Mouse (Mus musculus) forebrain, embryonic 10.5 days (tissue): ENCODE data around the gene Sys1. TPM values are rescaled to one million over a fixed set of nuclear protein-coding genes. Genes with fewer than 3 reads are reported as not detected.

Experiments used
- DNase-seq: peaks from one replicate; pipeline ENCODE4 v3.0.0-alpha.2; 2017; ENCODE audit warnings: low spot score; ENCODE audit errors: extremely low spot score
- H3K27ac ChIP-seq: fragments of 300-500 bp; sonication (generic); 2 replicates; pipeline ENCODE4 v1.5.1; 2016; ENCODE audit warnings: mild to moderate bottlenecking
- H3K27me3 ChIP-seq: fragments of 300-500 bp; sonication (generic); 2 replicates; pipeline ENCODE4 v1.6.1; 2016; ENCODE audit warnings: mild to moderate bottlenecking; ENCODE audit not compliant: poor library complexity, severe bottlenecking
- H3K36me3 ChIP-seq: fragments of 300-500 bp; sonication (generic); replicated peaks from 2 replicates; pipeline ENCODE4 v1.6.1; 2016; ENCODE audit warnings: mild to moderate bottlenecking, moderate library complexity
- H3K4me1 ChIP-seq: fragments of 300-500 bp; sonication (generic); 2 replicates; pipeline ENCODE4 v1.6.1; 2016
- H3K4me3 ChIP-seq: fragments of 300-500 bp; sonication (generic); 2 replicates; pipeline ENCODE4 v1.5.1; 2016; ENCODE audit warnings: mild to moderate bottlenecking, moderate library complexity
- H3K9me3 ChIP-seq: fragments of 300-500 bp; sonication (generic); 2 replicates; pipeline ENCODE4 v1.6.1; 2016; ENCODE audit warnings: mild to moderate bottlenecking, moderate library complexity
- WGBS: fragments of 180-500 bp; shearing (Covaris S2); methylation state at CpG from one replicate; pipeline ENCODE4 v1.1.7; 2016; 5-methylcytosine and 5-hydroxymethylcytosine counted together
- polyA plus RNA-seq: library from polyadenylated mRNA; unstranded; fragments of >200 nt; fragmentation: Nextera tagmentation; extraction: Ambion mirVana; gene quantifications from 2 replicates; pipeline ENCODE4 v1.2.1, GENCODE M21; 2016

Gene Sys1
- polyA plus RNA-seq, 1 experiment from 2014 or later = 59.5 TPM

- H3K27ac ChIP-seq = no peak overlapping the region
- WGBS = 33% methylated on average over 10 of the region's 10 CpGs
- no peaks in the 10 kb centered on the region for H3K9me3 ChIP-seq
These were observed 60.9 kb downstream of the Sys1 start for GRCm38 (mm10) chr2:164517485-164518221.

DNA sequence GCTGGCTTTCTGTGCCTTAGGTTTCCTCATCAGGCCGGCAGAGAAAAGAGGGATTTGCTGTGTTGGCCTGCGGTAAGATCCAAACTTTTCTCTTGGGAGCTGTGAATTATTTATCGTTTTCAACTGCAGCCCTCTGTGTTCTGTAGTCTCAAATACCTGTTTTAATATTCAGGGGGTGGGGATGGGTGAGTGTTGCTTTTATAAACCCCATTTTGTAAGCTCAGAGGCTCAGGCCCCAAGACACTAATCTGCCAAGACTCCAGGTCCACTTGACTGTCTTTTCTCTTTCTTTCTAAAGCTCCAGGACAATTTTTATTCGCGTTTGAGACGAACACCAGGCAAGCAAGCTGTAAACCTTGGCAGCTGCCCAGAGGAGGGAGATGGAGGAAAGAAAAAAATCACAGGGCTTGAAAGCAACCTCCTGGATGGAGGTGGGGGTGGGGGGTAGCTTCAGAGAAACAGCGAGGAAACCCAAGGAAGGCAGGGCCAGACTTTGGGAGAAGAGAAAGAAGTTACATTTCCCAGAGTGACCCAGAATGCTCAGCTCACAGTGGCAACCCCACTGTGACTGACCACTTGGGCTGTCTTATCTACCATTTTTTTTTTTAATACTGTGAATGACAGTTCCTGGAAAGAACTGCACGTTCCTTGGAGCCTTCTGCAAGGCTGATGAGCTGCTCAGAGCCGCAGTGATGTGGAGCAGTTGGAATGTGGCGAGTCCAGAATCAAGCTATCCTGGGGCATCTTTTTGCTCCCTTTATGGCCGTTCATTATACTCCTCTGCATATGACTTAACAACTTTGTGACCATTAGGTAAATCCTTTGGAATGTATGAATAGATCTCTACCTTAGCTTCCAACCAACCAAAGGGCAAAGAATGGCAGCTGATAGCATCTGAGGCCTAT lies 61.8 kb downstream of the Sys1 start:
- Histone ChIP-seq H3K36me3 (no peaks in the 10 kb centered on the region), H3K9me3 (no peaks in the 10 kb centered on the region), H3K27me3 (peaks cover 9% of the 10 kb centered on the region), H3K27ac (no peak overlapping the region), H3K4me3 (no peak overlapping the region), H3K4me1 (peaks cover 7% of the 10 kb centered on the region)
- 68% methylated on average over 11 of the region's 11 CpGs for WGBS
- no peak for DNase-seq

More at GRCm38 (mm10) chr2:164517485-164518221, 60.9 kb downstream of the Sys1 start:
- peak; percentile 64 for DNase-seq
- Histone ChIP-seq H3K4me1 (peaks cover 7% of the 10 kb centered on the region), H3K27me3 (peaks cover 9% of the 10 kb centered on the region), H3K4me3 (no peak overlapping the region), H3K36me3 (no peaks in the 10 kb centered on the region)

DNA sequence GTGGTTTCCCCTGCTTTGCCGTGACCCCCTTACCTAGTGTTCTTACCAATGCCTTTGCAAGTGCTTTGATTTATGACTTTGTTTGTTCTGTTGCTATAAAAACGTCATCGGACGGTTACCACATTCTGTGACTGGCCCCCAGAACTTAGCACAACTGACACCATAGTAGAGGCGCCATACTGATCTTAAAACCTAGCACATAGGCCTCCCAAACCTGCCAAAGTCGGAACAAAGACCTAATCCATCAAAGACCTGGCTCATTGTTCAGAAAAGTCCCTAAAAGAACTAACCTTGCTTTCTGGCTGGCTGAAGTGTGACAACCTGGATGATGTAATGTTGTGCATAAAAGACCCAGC lies 62.4 kb downstream of the Sys1 start:
- WGBS = 85% methylated on average over 6 of the region's 6 CpGs
- H3K4me1 ChIP-seq = peaks cover 7% of the 10 kb centered on the region
- no peaks in the 10 kb centered on the region for H3K36me3 ChIP-seq
- no peaks in the 10 kb centered on the region for H3K9me3 ChIP-seq
- H3K27ac ChIP-seq = no peak overlapping the region
- DNase-seq = no peak
- peaks cover 9% of the 10 kb centered on the region for H3K27me3 ChIP-seq
- H3K4me3 ChIP-seq = no peak overlapping the region

DNA sequence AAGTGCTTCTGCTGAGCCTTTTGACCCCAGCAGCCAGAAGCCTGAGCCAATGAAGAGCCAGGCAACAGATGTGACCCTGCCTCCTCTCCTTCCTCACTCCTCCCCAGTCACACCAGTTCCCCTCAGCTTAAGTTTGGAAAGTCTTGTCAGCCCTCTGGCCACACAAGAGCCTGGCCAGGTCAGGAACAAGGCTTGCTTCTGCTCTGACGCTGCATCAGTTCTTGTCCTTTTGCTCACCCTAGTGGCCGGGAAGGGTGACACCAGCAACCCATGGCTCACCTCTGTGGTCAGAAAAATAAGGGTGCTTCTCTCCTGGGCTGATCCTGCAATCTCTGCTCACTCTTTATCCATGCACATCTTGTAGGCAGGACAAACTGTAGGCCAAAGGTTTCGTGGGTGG lies 64.0 kb downstream of the Sys1 start:
- WGBS = 13% methylated on average over 3 of the region's 3 CpGs
- H3K4me1 ChIP-seq = peaks cover 7% of the 10 kb centered on the region
- DNase-seq = peak; percentile 45
- H3K27me3 ChIP-seq = peaks cover 9% of the 10 kb centered on the region
- H3K27ac ChIP-seq = no peak overlapping the region
- 0 out of 2 replicates have a peak, but pooled peaks cover 3% of the 10 kb centered on the region for H3K9me3 ChIP-seq
- H3K4me3 ChIP-seq = no peak overlapping the region
- no peaks in the 10 kb centered on the region for H3K36me3 ChIP-seq

DNA sequence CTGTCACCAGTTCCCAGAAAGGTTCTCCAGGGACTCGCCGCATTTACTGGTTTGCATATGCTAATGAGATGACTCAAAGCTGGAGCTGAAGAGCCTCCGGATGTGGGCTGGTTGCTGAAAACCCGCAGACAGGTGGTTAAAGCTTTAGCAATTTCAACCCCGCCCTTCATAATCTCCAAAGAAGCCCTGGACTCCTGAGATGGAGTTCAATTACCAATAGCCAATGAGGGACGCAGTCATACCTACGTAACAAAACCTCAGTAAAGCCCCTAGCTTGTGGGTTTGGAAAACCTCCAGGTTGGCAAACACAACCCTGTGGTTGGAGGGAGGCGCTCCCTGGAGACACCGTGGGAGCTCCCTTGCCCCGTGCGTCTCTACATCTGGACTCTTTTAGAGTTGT lies 65.1 kb downstream of the Sys1 start:
- Histone ChIP-seq H3K4me3 (no peak overlapping the region), H3K9me3 (peaks cover 9% of the 10 kb centered on the region), H3K27ac (no peak overlapping the region), H3K4me1 (peaks cover 7% of the 10 kb centered on the region), H3K36me3 (no peaks in the 10 kb centered on the region), H3K27me3 (peaks cover 9% of the 10 kb centered on the region)
- 18% methylated on average over 11 of the region's 11 CpGs for WGBS
- no peak for DNase-seq

GRCm38 (mm10) chr2:164522280-164522679 lies 65.5 kb downstream of the Sys1 start:
- no peak overlapping the region for H3K4me3 ChIP-seq
- 24% methylated on average over 8 of the region's 8 CpGs for whole genome bisulfite sequencing
- H3K27ac ChIP-seq = no peak overlapping the region
- H3K9me3 ChIP-seq = peaks cover 13% of the 10 kb centered on the region
- no peak for DNase-seq
- H3K27me3 ChIP-seq = peaks cover 9% of the 10 kb centered on the region
- H3K4me1 ChIP-seq = peaks cover 7% of the 10 kb centered on the region
- H3K36me3 ChIP-seq = no peaks in the 10 kb centered on the region

- DNase-seq = no peak
- peaks cover 13% of the 10 kb centered on the region for H3K9me3 ChIP-seq
- H3K4me1 ChIP-seq = peaks cover 7% of the 10 kb centered on the region
- H3K27ac ChIP-seq = no peak overlapping the region
- peaks cover 9% of the 10 kb centered on the region for H3K27me3 ChIP-seq
- no peaks in the 10 kb centered on the region for H3K36me3 ChIP-seq
- H3K4me3 ChIP-seq = no peak overlapping the region
- whole genome bisulfite sequencing = 90% methylated on average over 10 of the region's 10 CpGs
These were observed 66.6 kb downstream of the Sys1 start for GRCm38 (mm10) chr2:164523301-164523773.

GRCm38 (mm10) chr2:164528557-164528956 lies 71.8 kb downstream of the Sys1 start:
- peaks cover 13% of the 10 kb centered on the region for H3K9me3 ChIP-seq
- H3K4me3 ChIP-seq = no peak overlapping the region
- no peaks in the 10 kb centered on the region for H3K4me1 ChIP-seq
- H3K36me3 ChIP-seq = no peaks in the 10 kb centered on the region
- no peak for DNase-seq
- no peak overlapping the region for H3K27ac ChIP-seq
- no peaks in the 10 kb centered on the region; the same call in 1 of the 2 replicates for H3K27me3 ChIP-seq
- 63% methylated on average over 5 of the region's 5 CpGs for WGBS

Other genes with a start within 250 kb of the Sys1 start
- not detected in 2 replicates for gene Wfdc15b, start 235.3 kb upstream of the Sys1 start, polyA plus RNA-seq
- gene Svs2, start 218.5 kb upstream of the Sys1 start, polyA plus RNA-seq = not detected in 2 replicates
- not detected in 2 replicates for gene Svs3b, start 200.3 kb upstream of the Sys1 start, polyA plus RNA-seq
- gene Svs4, start 178.5 kb upstream of the Sys1 start, polyA plus RNA-seq = not detected in 2 replicates
- not detected in 2 replicates for gene Svs3a, start 167.7 kb upstream of the Sys1 start, polyA plus RNA-seq
- gene Svs6, start 140.2 kb upstream of the Sys1 start, polyA plus RNA-seq = not detected in 2 replicates
- not detected in 2 replicates for gene Svs5, start 124.2 kb upstream of the Sys1 start, polyA plus RNA-seq
- 0.22 and 0.36 TPM in 2 replicates for gene Slpi, start 67.9 kb upstream of the Sys1 start, polyA plus RNA-seq
- gene Rbpjl, start 53.8 kb upstream of the Sys1 start, polyA plus RNA-seq = not detected in 2 replicates
- gene Matn4, start 51.8 kb upstream of the Sys1 start, polyA plus RNA-seq = not detected in 2 replicates
- gene Sdc4, start 13.1 kb upstream of the Sys1 start, polyA plus RNA-seq = 19.6 and 22.7 TPM in 2 replicates
- gene Gm20458, start 4.0 kb downstream of the Sys1 start, polyA plus RNA-seq = 2.0 and 3.0 TPM in 2 replicates
- not detected in 2 replicates for gene Trp53tg5, start 16.8 kb downstream of the Sys1 start, polyA plus RNA-seq
- gene Dbndd2, start 29.1 kb downstream of the Sys1 start, polyA plus RNA-seq = 3.1 and 4.8 TPM in 2 replicates
- 38.5 and 42.0 TPM in 2 replicates for gene Pigt, start 40.6 kb downstream of the Sys1 start, polyA plus RNA-seq
- 57.8 and 71.3 TPM in 2 replicates for gene Wfdc2, start 105.4 kb downstream of the Sys1 start, polyA plus RNA-seq
- gene Spint3, start 116.5 kb downstream of the Sys1 start, polyA plus RNA-seq = not detected in 2 replicates
- gene Wfdc6a, start 128.5 kb downstream of the Sys1 start, polyA plus RNA-seq = not detected in 2 replicates
- not detected in 2 replicates for gene Eppin, start 136.6 kb downstream of the Sys1 start, polyA plus RNA-seq
- gene Wfdc6b, start 156.6 kb downstream of the Sys1 start, polyA plus RNA-seq = not detected in 2 replicates
- gene Wfdc8, start 156.7 kb downstream of the Sys1 start, polyA plus RNA-seq = not detected in 2 replicates
- not detected in 2 replicates for gene Wfdc16, start 181.8 kb downstream of the Sys1 start, polyA plus RNA-seq
- not detected in 2 replicates for gene Wfdc10, start 199.1 kb downstream of the Sys1 start, polyA plus RNA-seq
- gene Wfdc9, start 199.6 kb downstream of the Sys1 start, polyA plus RNA-seq = not detected in 2 replicates
- not detected in 2 replicates for gene Wfdc11, start 217.1 kb downstream of the Sys1 start, polyA plus RNA-seq
- not detected in 2 replicates for gene Wfdc13, start 228.1 kb downstream of the Sys1 start, polyA plus RNA-seq
- gene Spint4, start 241.5 kb downstream of the Sys1 start, polyA plus RNA-seq = not detected in 2 replicates